Mouse (Mus musculus): ENCODE results near the gene Ugp2. TPM values are rescaled to one million over a fixed set of nuclear protein-coding genes. Genes with fewer than 3 reads are reported as not detected.

The Ugp2 gene
- polyA plus RNA-seq, 1 experiment: 29.9 TPM

DNA sequence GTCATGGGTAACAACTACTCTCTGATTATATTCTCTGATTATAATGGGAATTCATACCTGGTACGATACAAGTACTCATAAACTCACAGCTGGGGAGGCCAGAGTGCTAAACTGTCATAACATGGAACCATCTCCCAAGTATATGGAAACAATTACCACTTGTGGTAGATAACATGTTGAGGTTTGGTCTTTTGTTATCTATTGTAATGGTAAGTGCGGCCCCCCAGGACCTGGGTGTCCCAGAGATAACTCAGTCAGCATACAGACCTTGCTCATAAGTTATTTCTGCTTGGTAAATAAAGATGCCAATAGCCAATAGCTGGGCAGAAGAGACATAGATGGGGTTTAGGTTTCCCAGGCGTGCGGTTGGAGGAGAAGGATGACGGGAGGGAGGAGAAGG is 27.5 kb downstream of the Ugp2 start:
- Histone ChIP-seq H3K36me3 (ENCODE audit: control insufficient read depth, insufficient read depth) (no peaks in the 10 kb centered on the region), H3ac (ENCODE audit: control insufficient read depth, insufficient read length) (no peak overlapping the region), H3K4me3 (no peak overlapping the region), H3K27me3 (ENCODE audit: control insufficient read depth, insufficient read depth, insufficient read length) (no peaks in the 10 kb centered on the region), H3K4me2 (ENCODE audit: low read depth) (no peak overlapping the region), H3K79me2 (ENCODE audit: control insufficient read depth, insufficient read depth) (no peaks in the 10 kb centered on the region)
- TF ChIP-seq REST (IDR thresholded peaks at IDR 0.05; ENCODE audit: insufficient read depth, insufficient read length): no peak
- TF ChIP-seq E2F4 (IDR thresholded peaks at IDR 0.05; ENCODE audit: insufficient read depth): no peak
- no peak for TF ChIP-seq TCF3 (IDR thresholded peaks at IDR 0.05; ENCODE audit: insufficient read length, low read depth)
- TF ChIP-seq USF1 (IDR thresholded peaks at IDR 0.05; ENCODE audit: low read depth): no peak
- no peak for TF ChIP-seq MYOG (IDR thresholded peaks at IDR 0.05; ENCODE audit: control insufficient read depth in 1 of 3, insufficient read depth in 1 of 3, insufficient read length in 2 of 3, low read depth in 2 of 3)
- TF ChIP-seq POLR2A (IDR thresholded peaks at IDR 0.05; ENCODE audit: insufficient read length, low read depth): no peak
- TF ChIP-seq CEBPB (IDR thresholded peaks at IDR 0.05; ENCODE audit: insufficient read depth, poor library complexity, severe bottlenecking): no peak
- TF ChIP-seq MYOD1 (IDR thresholded peaks at IDR 0.05; ENCODE audit: control insufficient read depth in 1 of 3, insufficient read length in 2 of 3, low read depth in 2 of 3): no peak
- no peak for TF ChIP-seq TCF12 (IDR thresholded peaks at IDR 0.05; ENCODE audit: insufficient read depth, poor library complexity, severe bottlenecking)
- TF ChIP-seq MAX (IDR thresholded peaks at IDR 0.05; ENCODE audit: low read depth): no peak
- TF ChIP-seq SRF (IDR thresholded peaks at IDR 0.05; ENCODE audit: control insufficient read depth, insufficient read length, low read depth): no peak
- no peak for TF ChIP-seq POLR2AphosphoS2 (IDR thresholded peaks at IDR 0.05; ENCODE audit: insufficient read length, low read depth)

DNA sequence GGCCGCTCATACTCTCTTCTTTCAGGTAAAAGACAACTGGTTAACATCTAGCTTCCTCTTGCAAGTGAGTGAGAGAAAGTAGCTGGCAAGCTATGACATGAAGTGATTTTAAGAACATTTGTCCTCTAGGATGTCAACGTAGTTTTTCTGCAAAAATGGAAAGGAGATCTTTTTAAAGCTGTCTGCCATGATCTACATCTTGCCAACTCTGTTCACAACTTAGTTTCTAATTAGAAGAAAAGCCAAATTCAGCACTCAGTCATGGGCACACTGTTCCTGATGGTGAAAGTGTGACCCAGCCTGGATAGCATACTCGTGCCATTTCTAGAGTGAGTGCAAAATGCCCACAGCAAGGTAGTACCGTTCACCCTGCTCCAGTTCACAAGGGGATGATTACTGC is 31.9 kb downstream of the Ugp2 start:
- Histone ChIP-seq H3K36me3 (ENCODE audit: control insufficient read depth, insufficient read depth) (no peaks in the 10 kb centered on the region), H3ac (ENCODE audit: control insufficient read depth, insufficient read length) (no peak overlapping the region), H3K27me3 (ENCODE audit: control insufficient read depth, insufficient read depth, insufficient read length) (no peaks in the 10 kb centered on the region), H3K79me2 (ENCODE audit: control insufficient read depth, insufficient read depth) (no peaks in the 10 kb centered on the region), H3K4me2 (ENCODE audit: low read depth) (no peak overlapping the region), H3K4me3 (no peak overlapping the region)
- TF ChIP-seq TCF12 (IDR thresholded peaks at IDR 0.05; ENCODE audit: insufficient read depth, poor library complexity, severe bottlenecking): no peak
- no peak for TF ChIP-seq TCF3 (IDR thresholded peaks at IDR 0.05; ENCODE audit: insufficient read length, low read depth)
- no peak for TF ChIP-seq E2F4 (IDR thresholded peaks at IDR 0.05; ENCODE audit: insufficient read depth)
- TF ChIP-seq REST (IDR thresholded peaks at IDR 0.05; ENCODE audit: insufficient read depth, insufficient read length): no peak
- no peak for TF ChIP-seq MAX (IDR thresholded peaks at IDR 0.05; ENCODE audit: low read depth)
- TF ChIP-seq CEBPB (IDR thresholded peaks at IDR 0.05; ENCODE audit: insufficient read depth, poor library complexity, severe bottlenecking): no peak
- no peak for TF ChIP-seq USF1 (IDR thresholded peaks at IDR 0.05; ENCODE audit: low read depth)
- no peak for TF ChIP-seq POLR2AphosphoS2 (IDR thresholded peaks at IDR 0.05; ENCODE audit: insufficient read length, low read depth)

DNA sequence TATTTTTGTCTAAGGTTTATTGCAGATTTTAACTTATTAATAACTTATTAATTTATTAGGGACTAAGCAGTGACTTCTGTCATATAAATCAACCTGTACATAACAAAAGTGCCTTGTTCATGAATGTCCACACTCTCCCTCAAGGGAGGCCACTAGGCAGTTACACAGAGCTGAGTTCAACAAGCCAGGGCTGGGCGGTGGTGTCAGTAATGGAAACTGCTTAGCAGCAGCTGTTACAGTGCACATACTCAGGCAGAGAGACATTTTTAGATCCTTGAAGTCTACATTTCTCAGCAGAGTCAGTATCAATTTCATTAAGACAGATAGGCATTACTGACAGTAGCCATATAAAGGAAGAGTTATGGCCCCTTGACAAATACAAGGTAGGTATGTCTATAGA is 33.1 kb downstream of the Ugp2 start:
- Histone ChIP-seq H3K79me2 (ENCODE audit: control insufficient read depth, insufficient read depth) (no peaks in the 10 kb centered on the region), H3ac (ENCODE audit: control insufficient read depth, insufficient read length) (no peak overlapping the region), H3K4me2 (ENCODE audit: low read depth) (no peak overlapping the region), H3K36me3 (ENCODE audit: control insufficient read depth, insufficient read depth) (peaks cover 9% of the 10 kb centered on the region), H3K27me3 (ENCODE audit: control insufficient read depth, insufficient read depth, insufficient read length) (no peaks in the 10 kb centered on the region), H3K4me3 (no peak overlapping the region)
- no peak for TF ChIP-seq CEBPB (IDR thresholded peaks at IDR 0.05; ENCODE audit: insufficient read depth, poor library complexity, severe bottlenecking)
- TF ChIP-seq MYOG (IDR thresholded peaks at IDR 0.05; ENCODE audit: control insufficient read depth in 1 of 3, insufficient read depth in 1 of 3, insufficient read length in 2 of 3, low read depth in 2 of 3): peak; percentile 12 to 91 (median 81)
- no peak for TF ChIP-seq E2F4 (IDR thresholded peaks at IDR 0.05; ENCODE audit: insufficient read depth)
- no peak for TF ChIP-seq MAX (IDR thresholded peaks at IDR 0.05; ENCODE audit: low read depth)
- no peak for TF ChIP-seq REST (IDR thresholded peaks at IDR 0.05; ENCODE audit: insufficient read depth, insufficient read length)
- no peak for TF ChIP-seq USF1 (IDR thresholded peaks at IDR 0.05; ENCODE audit: low read depth)
- peak; percentile 59 to 83 (median 68) for TF ChIP-seq MYOD1 (IDR thresholded peaks at IDR 0.05; ENCODE audit: control insufficient read depth in 1 of 3, insufficient read length in 2 of 3, low read depth in 2 of 3)
- TF ChIP-seq TCF12 (IDR thresholded peaks at IDR 0.05; ENCODE audit: insufficient read depth, poor library complexity, severe bottlenecking): peak; percentile 10
- no peak for TF ChIP-seq POLR2AphosphoS2 (IDR thresholded peaks at IDR 0.05; ENCODE audit: insufficient read length, low read depth)
- no peak for TF ChIP-seq TCF3 (IDR thresholded peaks at IDR 0.05; ENCODE audit: insufficient read length, low read depth)
- TF ChIP-seq SRF (IDR thresholded peaks at IDR 0.05; ENCODE audit: control insufficient read depth, insufficient read length, low read depth): no peak
- TF ChIP-seq POLR2A (IDR thresholded peaks at IDR 0.05; ENCODE audit: insufficient read length, low read depth): no peak

DNA sequence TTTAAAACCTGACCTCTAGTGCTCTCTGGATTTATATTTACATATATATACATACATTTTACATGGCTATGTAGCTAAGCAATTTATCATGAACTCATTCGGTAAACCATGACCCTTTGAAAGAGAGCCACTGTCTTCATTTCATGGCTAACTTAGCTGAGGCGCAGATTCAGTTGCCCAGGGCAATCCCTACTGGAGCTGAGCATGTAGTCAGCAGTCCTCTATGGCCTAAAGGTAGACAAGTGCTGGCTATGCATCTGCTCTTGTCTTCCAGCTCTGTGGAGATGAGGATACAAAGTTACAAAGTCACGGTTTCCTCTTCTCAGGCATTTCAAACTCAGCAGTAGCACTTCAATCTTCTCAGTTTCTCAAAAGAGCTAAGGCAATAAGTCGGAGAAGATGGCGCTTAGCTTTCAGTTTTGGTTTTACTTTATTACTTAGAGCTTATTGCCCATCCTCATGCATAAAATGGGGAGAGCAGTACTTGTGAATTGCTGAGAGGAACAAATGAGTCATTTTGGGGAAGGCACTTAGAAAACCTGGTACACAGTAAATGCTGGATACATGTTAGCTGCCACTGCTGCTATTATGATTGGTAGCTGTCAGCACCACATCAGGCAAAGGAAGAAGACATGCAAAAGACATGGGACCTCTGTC is 38.2 kb downstream of the Ugp2 start:
- peaks cover 49% of the 10 kb centered on the region for H3K36me3 ChIP-seq (ENCODE audit: control insufficient read depth, insufficient read depth)
- H3K4me2 ChIP-seq (ENCODE audit: low read depth): no peak overlapping the region
- no peaks in the 10 kb centered on the region for H3K27me3 ChIP-seq (ENCODE audit: control insufficient read depth, insufficient read depth, insufficient read length)
- TF ChIP-seq SRF (IDR thresholded peaks at IDR 0.05; ENCODE audit: control insufficient read depth, insufficient read length, low read depth) (no peak), TCF3 (IDR thresholded peaks at IDR 0.05; ENCODE audit: insufficient read length, low read depth) (no peak), POLR2AphosphoS2 (IDR thresholded peaks at IDR 0.05; ENCODE audit: insufficient read length, low read depth) (no peak), MYOD1 (IDR thresholded peaks at IDR 0.05; ENCODE audit: control insufficient read depth in 1 of 3, insufficient read length in 2 of 3, low read depth in 2 of 3) (no peak), TCF12 (IDR thresholded peaks at IDR 0.05; ENCODE audit: insufficient read depth, poor library complexity, severe bottlenecking) (no peak), CEBPB (IDR thresholded peaks at IDR 0.05; ENCODE audit: insufficient read depth, poor library complexity, severe bottlenecking) (no peak), MYOG (IDR thresholded peaks at IDR 0.05; ENCODE audit: control insufficient read depth in 1 of 3, insufficient read depth in 1 of 3, insufficient read length in 2 of 3, low read depth in 2 of 3) (no peak), MAX (IDR thresholded peaks at IDR 0.05; ENCODE audit: low read depth) (no peak), USF1 (IDR thresholded peaks at IDR 0.05; ENCODE audit: low read depth) (no peak), E2F4 (IDR thresholded peaks at IDR 0.05; ENCODE audit: insufficient read depth) (no peak), POLR2A (IDR thresholded peaks at IDR 0.05; ENCODE audit: insufficient read length, low read depth) (no peak), REST (IDR thresholded peaks at IDR 0.05; ENCODE audit: insufficient read depth, insufficient read length) (no peak)
- H3ac ChIP-seq (ENCODE audit: control insufficient read depth, insufficient read length): no peak overlapping the region
- H3K79me2 ChIP-seq (ENCODE audit: control insufficient read depth, insufficient read depth): no peaks in the 10 kb centered on the region
- H3K4me3 ChIP-seq: no peak overlapping the region
